Mouse (Mus musculus): ENCODE measurements around the gene Rap1b. TPM values are rescaled to one million over a fixed set of nuclear protein-coding genes. Genes with fewer than 3 reads are reported as not detected.

The Rap1b gene
- polyA plus RNA-seq, 1 experiment from 2014 or later, result 181 TPM

DNA sequence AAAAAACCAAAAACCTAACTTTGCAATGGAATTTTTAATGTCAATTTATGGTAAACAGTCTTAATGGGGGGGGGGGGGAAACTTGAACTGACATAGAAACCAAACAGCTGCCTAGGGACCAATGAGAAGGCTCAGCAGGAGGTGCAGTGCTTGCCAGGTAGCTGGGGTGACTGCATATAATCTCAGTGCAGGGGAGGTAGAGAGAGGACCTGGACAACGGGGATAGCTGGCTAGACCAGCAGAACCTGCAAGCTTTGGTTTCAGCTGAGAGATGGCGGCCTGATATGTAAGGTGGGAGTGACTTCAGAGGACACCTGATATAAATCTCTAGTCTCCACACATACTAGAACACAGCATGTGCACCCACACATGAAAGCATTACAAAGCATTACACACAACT, 33.3 kb downstream of the Rap1b start:
- no peak overlapping the region for H3K9ac ChIP-seq
- H3K27me3 ChIP-seq (ENCODE audit: control insufficient read depth, insufficient read depth, low read length), result no peaks in the 10 kb centered on the region
- H3K4me3 ChIP-seq (replicated peaks; ENCODE audit: low read length), result no peak overlapping the region
- no peak for DNase-seq (ENCODE audit: low spot score)
- no peak overlapping the region for H3K27ac ChIP-seq
- no peaks in the 10 kb centered on the region for H3K9me3 ChIP-seq (ENCODE audit: control insufficient read depth, low read length)
- H3K4me2 ChIP-seq (replicated peaks), result no peak overlapping the region
- 93% methylated on average over 2 of the region's 2 CpGs for WGBS
- H3K36me3 ChIP-seq (replicated peaks; ENCODE audit: control insufficient read depth, insufficient read depth), result peaks cover 48% of the 10 kb centered on the region
- no peaks in the 10 kb centered on the region for H3K4me1 ChIP-seq (replicated peaks; ENCODE audit: control insufficient read depth, insufficient read depth, low read length)
- ATAC-seq (ENCODE audit: low FRiP score), result no peak

DNA sequence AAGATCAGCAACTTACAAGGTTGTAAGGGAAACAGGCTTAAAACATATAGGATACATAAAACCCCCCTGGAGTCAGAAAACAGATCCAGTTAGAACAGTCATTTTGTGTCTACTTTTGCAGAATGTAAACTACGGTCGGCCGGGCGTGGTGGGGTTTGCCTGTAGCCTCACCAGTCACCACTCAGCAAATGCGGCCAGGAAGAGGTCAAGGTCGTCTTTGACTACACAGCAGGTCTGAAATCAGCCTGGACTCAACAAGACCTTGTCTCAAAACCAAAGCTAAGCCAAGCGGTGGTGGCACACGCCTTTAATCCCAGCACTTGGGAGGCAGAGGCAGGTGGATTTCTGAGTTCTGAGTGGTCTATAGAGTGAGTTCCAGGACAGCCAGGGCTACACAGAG, 34.3 kb downstream of the Rap1b start:
- H3K4me3 ChIP-seq (replicated peaks; ENCODE audit: low read length), result no peak overlapping the region
- ATAC-seq (ENCODE audit: low FRiP score) (no peak), DNase-seq (ENCODE audit: low spot score) (no peak)
- peaks cover 40% of the 10 kb centered on the region for H3K36me3 ChIP-seq (replicated peaks; ENCODE audit: control insufficient read depth, insufficient read depth)
- H3K9me3 ChIP-seq (ENCODE audit: control insufficient read depth, low read length), result no peaks in the 10 kb centered on the region
- no peak overlapping the region for H3K4me2 ChIP-seq (replicated peaks)
- no peaks in the 10 kb centered on the region for H3K27me3 ChIP-seq (ENCODE audit: control insufficient read depth, insufficient read depth, low read length)
- H3K4me1 ChIP-seq (replicated peaks; ENCODE audit: control insufficient read depth, insufficient read depth, low read length), result no peaks in the 10 kb centered on the region
- no peak overlapping the region for H3K27ac ChIP-seq
- no peak overlapping the region for H3K9ac ChIP-seq
- WGBS, result 97% methylated on average over 8 of the region's 8 CpGs

DNA sequence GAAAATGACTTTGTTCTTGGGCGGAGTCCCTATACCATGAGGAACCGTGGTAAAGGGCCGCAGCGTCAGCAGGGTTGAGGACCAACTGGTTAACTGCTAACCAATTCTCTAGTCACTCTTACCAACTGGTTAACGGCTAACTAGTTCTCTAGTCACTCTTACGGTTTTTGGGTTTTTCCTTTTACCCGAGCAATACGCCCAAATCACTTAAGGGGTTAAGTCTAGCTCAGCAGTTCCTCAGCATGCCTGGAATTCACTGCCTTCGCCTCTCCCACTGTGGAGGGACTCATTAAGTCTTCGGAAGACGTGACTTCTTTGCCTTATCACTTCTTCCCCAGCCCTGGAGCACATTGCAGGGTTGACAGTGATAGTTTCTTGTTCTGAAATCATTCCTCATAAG, 35.3 kb downstream of the Rap1b start:
- Histone ChIP-seq H3K27me3 (ENCODE audit: control insufficient read depth, insufficient read depth, low read length) (no peaks in the 10 kb centered on the region), H3K9me3 (ENCODE audit: control insufficient read depth, low read length) (no peaks in the 10 kb centered on the region), H3K4me3 (replicated peaks; ENCODE audit: low read length) (no peak overlapping the region), H3K4me1 (replicated peaks; ENCODE audit: control insufficient read depth, insufficient read depth, low read length) (no peaks in the 10 kb centered on the region), H3K36me3 (replicated peaks; ENCODE audit: control insufficient read depth, insufficient read depth) (peaks cover 29% of the 10 kb centered on the region), H3K4me2 (replicated peaks) (no peak overlapping the region), H3K9ac (no peak overlapping the region), H3K27ac (no peak overlapping the region)
- no peak for ATAC-seq (ENCODE audit: low FRiP score)
- WGBS, result 82% methylated on average over 11 of the region's 11 CpGs
- DNase-seq (ENCODE audit: low spot score), result no peak

DNA sequence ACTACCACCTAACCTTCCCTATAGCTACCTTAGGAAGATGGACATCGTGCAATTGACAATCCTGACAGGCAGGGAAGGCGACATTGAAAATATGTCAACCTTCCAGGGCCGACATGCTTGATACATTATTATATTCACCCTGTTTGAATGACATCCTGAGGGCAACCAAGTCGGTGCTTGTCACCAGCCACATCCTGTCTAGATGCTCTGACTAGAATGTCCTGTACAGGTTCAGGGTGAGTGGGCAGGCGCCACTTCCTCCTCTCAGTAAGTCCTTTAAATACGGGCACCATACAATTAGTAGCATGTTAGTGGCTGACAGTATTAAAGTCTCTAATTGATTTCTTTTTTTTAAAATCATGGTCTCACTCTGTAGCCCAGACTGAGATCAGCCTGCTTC, 37.8 kb downstream of the Rap1b start:
- peaks cover 9% of the 10 kb centered on the region for H3K36me3 ChIP-seq (replicated peaks; ENCODE audit: control insufficient read depth, insufficient read depth)
- no peaks in the 10 kb centered on the region for H3K9me3 ChIP-seq (ENCODE audit: control insufficient read depth, low read length)
- no peak for ATAC-seq (ENCODE audit: low FRiP score)
- H3K4me3 ChIP-seq (replicated peaks; ENCODE audit: low read length), result no peak overlapping the region
- H3K4me1 ChIP-seq (replicated peaks; ENCODE audit: control insufficient read depth, insufficient read depth, low read length), result no peaks in the 10 kb centered on the region
- 87% methylated on average over 6 of the region's 6 CpGs for WGBS
- no peak overlapping the region for H3K9ac ChIP-seq
- DNase-seq (ENCODE audit: low spot score), result no peak
- H3K27ac ChIP-seq, result no peak overlapping the region
- no peak overlapping the region for H3K4me2 ChIP-seq (replicated peaks)
- H3K27me3 ChIP-seq (ENCODE audit: control insufficient read depth, insufficient read depth, low read length), result no peaks in the 10 kb centered on the region

DNA sequence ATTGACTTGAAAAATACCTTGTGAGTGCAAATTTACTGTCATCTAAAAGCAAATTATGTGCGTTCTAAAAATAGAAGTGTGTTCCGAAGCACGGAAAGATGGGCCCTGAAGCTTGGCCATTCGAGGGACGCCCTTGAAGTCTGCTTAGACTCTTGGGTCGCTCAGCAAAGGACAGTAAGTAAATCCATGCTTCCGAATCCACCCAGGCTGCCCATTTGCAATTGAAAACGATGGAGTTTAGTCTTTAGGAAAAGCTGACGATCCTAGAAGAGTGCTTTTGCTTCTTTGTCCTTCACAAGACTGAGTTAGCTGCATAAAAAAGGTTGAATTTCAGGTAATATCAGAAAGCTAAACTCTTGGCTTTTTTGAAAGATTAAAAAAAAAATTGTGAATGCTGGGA, 39.9 kb downstream of the Rap1b start:
- ATAC-seq (ENCODE audit: low FRiP score) (no peak), DNase-seq (ENCODE audit: low spot score) (no peak)
- no peak overlapping the region for H3K4me3 ChIP-seq (replicated peaks; ENCODE audit: low read length)
- H3K27me3 ChIP-seq (ENCODE audit: control insufficient read depth, insufficient read depth, low read length), result no peaks in the 10 kb centered on the region
- no peaks in the 10 kb centered on the region for H3K36me3 ChIP-seq (replicated peaks; ENCODE audit: control insufficient read depth, insufficient read depth)
- no peaks in the 10 kb centered on the region for H3K4me1 ChIP-seq (replicated peaks; ENCODE audit: control insufficient read depth, insufficient read depth, low read length)
- H3K4me2 ChIP-seq (replicated peaks), result no peak overlapping the region
- no peak overlapping the region for H3K27ac ChIP-seq
- 50% methylated on average over 9 of the region's 9 CpGs for WGBS
- no peak overlapping the region for H3K9ac ChIP-seq
- H3K9me3 ChIP-seq (ENCODE audit: control insufficient read depth, low read length), result no peaks in the 10 kb centered on the region

DNA sequence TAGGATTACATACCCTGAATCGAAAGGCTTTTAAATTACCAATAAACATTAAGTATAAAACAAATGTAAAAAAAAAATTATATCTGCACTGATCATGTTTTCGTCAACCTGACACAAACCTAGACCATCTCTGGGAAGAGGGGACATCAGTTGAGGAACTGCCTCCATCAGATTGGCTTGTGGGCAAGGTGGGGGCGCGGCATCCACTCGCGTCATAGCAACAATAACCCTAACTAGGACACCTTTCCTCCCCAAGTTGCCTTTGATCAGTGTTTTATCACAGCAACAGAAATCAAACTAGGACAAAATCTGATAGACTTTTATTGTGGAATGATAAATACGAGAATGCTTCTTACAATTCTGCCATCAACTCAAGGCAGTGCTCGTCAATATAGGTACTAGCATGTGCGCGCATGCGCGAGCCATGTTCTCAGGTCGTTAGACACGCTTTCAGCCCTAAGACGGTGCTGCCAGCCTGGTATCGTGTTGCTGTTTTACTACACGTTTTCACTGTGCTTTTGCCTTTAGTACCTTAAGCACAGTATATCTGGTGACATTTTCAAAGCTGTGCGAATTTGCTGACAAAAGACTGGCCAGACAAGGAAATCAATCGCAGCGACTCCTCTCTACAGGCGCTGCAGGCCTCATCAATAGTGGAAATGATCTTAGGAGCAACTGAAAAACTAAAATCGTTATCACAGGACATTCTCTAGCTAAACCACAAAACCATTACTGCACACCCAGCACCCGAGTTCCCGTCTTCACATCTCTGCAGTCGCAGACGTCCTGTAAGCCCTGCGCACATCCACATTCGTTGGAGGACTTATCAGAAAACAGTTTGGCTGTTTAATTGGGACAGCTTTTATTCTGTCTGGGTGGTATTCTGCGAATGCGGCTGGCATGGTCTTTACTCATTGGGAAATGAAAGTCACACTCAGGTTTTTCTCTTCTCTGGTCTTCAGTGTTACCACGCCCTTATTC, 41.7 kb downstream of the Rap1b start:
- H3K4me2 ChIP-seq (replicated peaks), result no peak overlapping the region
- DNase-seq (ENCODE audit: low spot score), result no peak
- H3K27me3 ChIP-seq (ENCODE audit: control insufficient read depth, insufficient read depth, low read length), result no peaks in the 10 kb centered on the region
- no peak for ATAC-seq (ENCODE audit: low FRiP score)
- no peak overlapping the region for H3K9ac ChIP-seq
- H3K4me1 ChIP-seq (replicated peaks; ENCODE audit: control insufficient read depth, insufficient read depth, low read length), result no peaks in the 10 kb centered on the region
- 89% methylated on average over 31 of the region's 31 CpGs for WGBS
- no peaks in the 10 kb centered on the region for H3K36me3 ChIP-seq (replicated peaks; ENCODE audit: control insufficient read depth, insufficient read depth)
- H3K9me3 ChIP-seq (ENCODE audit: control insufficient read depth, low read length), result no peaks in the 10 kb centered on the region
- no peak overlapping the region for H3K27ac ChIP-seq
- H3K4me3 ChIP-seq (replicated peaks; ENCODE audit: low read length), result no peak overlapping the region

DNA sequence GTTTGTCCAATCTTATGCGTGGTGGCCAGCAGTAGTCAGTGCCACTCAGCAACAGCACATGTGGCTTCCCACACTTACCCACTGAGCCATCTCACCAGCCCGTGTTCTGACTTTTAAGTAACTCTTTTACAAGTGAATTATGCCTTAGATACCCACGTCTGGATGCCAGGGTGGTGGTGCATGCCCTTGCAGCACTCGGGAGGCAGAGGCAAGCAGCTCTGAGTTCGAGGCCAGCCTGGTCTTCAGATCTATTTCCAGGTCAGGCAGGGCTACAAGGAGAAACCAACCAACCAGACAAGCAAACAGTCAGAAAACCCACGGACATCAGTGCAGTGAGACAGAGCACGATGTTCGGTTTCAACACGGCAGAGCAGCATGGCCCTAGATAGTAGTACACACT, 43.9 kb downstream of the Rap1b start:
- 96% methylated on average over 9 of the region's 9 CpGs for WGBS
- no peak for ATAC-seq (ENCODE audit: low FRiP score)

DNA sequence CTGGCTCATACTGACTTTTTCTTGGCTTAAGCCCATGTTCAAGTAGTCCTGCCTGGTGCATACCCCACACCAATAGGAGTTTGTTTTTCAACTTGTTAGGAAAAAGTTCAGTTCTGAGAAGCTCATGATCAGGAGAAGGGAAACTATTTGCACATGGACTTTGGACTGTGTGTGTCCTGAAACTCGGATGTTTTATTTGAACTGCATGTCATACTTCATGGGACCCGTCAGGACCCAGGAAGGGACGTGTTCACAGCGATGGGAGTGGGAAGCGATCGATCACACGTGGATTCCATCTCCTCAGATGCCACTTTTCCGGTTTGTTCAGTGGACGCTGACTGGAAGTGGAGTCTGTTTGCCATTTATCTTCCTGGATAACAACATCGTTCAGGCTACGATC, 46.0 kb downstream of the Rap1b start:
- Histone ChIP-seq H3K9me3 (ENCODE audit: control insufficient read depth, low read length) (no peaks in the 10 kb centered on the region; the same call in 1 of the 2 replicates), H3K36me3 (replicated peaks; ENCODE audit: control insufficient read depth, insufficient read depth) (no peaks in the 10 kb centered on the region), H3K4me1 (replicated peaks; ENCODE audit: control insufficient read depth, insufficient read depth, low read length) (no peaks in the 10 kb centered on the region), H3K9ac (no peak overlapping the region), H3K4me2 (replicated peaks) (no peak overlapping the region), H3K27ac (no peak overlapping the region), H3K4me3 (replicated peaks; ENCODE audit: low read length) (no peak overlapping the region), H3K27me3 (ENCODE audit: control insufficient read depth, insufficient read depth, low read length) (no peaks in the 10 kb centered on the region)
- WGBS, result 95% methylated on average over 11 of the region's 11 CpGs
- DNase-seq (ENCODE audit: low spot score) (no peak), ATAC-seq (ENCODE audit: low FRiP score) (no peak)

More for the DNA sequence above, 43.9 kb downstream of the Rap1b start:
- Histone ChIP-seq H3K9ac (no peak overlapping the region), H3K4me2 (replicated peaks) (no peak overlapping the region), H3K36me3 (replicated peaks; ENCODE audit: control insufficient read depth, insufficient read depth) (no peaks in the 10 kb centered on the region), H3K27me3 (ENCODE audit: control insufficient read depth, insufficient read depth, low read length) (no peaks in the 10 kb centered on the region), H3K4me1 (replicated peaks; ENCODE audit: control insufficient read depth, insufficient read depth, low read length) (no peaks in the 10 kb centered on the region), H3K27ac (no peak overlapping the region), H3K4me3 (replicated peaks; ENCODE audit: low read length) (no peak overlapping the region), H3K9me3 (ENCODE audit: control insufficient read depth, low read length) (no peaks in the 10 kb centered on the region)
- no peak for DNase-seq (ENCODE audit: low spot score)

DNA sequence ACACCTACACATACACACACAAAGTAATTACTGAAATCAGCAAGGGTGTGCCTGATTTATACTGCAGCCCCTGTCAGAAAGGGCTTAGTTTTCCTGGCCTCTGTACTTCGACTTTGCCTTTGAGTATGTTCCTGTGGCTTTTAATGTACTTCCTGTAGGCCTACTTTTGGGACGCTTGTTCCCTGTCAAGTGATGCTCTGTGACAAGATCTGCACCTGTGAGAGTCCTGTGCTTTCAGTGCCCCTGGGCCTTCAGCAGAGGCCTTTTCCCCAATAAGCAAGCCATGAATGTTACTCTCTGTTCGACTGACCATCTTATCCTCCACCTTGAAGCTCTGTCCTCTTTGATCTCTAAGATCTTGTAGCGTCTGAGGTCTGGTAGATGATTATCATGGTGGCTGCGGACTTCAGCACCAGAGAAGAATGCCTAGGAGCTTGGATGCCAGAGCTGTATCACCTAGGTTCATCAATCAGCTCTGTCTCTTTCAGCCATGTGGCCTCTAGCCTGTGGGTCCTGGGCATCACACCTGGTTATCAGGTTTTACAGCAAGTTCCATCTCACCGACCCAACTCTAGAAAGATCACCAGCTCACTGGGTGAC, 47.3 kb downstream of the Rap1b start:
- WGBS, result 92% methylated on average over 6 of the region's 6 CpGs
- DNase-seq (ENCODE audit: low spot score) (no peak), ATAC-seq (ENCODE audit: low FRiP score) (no peak)
- H3K27me3 ChIP-seq (ENCODE audit: control insufficient read depth, insufficient read depth, low read length), result no peaks in the 10 kb centered on the region
- H3K27ac ChIP-seq, result no peak overlapping the region
- H3K9ac ChIP-seq, result no peak overlapping the region
- H3K36me3 ChIP-seq (replicated peaks; ENCODE audit: control insufficient read depth, insufficient read depth), result no peaks in the 10 kb centered on the region
- no peak overlapping the region for H3K4me3 ChIP-seq (replicated peaks; ENCODE audit: low read length)
- H3K4me2 ChIP-seq (replicated peaks), result no peak overlapping the region
- H3K9me3 ChIP-seq (ENCODE audit: control insufficient read depth, low read length), result no peaks in the 10 kb centered on the region; the same call in 1 of the 2 replicates
- no peaks in the 10 kb centered on the region for H3K4me1 ChIP-seq (replicated peaks; ENCODE audit: control insufficient read depth, insufficient read depth, low read length)

All from hindbrain, embryonic 14.5 days (tissue).